Mouse (Mus musculus): ENCODE results near the gene Nup107.

The Nup107 gene

DNA sequence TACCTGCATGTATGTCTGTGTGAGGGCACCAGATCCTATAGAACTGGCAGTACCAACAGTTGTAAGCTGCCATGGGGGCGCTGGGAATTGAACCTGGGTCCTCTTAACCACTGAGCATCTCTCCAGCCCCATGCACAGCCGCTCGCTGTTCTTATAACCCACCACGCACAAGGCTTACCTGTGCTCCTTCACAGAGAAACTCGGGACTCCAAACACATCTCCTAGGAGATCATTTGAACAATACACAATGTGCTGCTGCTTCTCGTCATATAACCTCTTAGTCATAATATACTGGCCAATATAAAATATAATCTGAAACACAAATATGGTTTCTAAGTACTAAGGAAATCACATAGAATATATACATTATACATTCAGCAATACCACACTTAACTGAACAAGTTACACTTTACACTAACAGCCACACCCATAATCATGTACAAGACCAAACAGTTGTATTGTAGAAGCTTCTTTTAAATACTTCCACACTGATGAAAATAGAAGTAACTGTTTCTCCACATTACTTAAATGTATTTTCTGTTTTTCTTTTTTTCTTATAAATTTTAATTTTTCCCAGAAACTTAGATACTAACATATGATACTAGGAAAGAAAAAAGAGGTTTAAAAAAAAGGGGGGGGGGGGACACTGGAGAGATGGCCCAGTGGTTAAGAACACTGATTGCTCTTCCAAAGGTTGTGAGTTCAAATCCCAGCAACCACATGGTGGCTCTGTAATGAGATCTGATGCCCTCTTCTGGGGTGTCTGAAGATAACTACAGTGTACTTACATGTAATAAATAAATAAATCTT lies 90.3 kb downstream of the Nup107 start:
- in situ Hi-C loops (cut with MboI), result no loop called here

DNA sequence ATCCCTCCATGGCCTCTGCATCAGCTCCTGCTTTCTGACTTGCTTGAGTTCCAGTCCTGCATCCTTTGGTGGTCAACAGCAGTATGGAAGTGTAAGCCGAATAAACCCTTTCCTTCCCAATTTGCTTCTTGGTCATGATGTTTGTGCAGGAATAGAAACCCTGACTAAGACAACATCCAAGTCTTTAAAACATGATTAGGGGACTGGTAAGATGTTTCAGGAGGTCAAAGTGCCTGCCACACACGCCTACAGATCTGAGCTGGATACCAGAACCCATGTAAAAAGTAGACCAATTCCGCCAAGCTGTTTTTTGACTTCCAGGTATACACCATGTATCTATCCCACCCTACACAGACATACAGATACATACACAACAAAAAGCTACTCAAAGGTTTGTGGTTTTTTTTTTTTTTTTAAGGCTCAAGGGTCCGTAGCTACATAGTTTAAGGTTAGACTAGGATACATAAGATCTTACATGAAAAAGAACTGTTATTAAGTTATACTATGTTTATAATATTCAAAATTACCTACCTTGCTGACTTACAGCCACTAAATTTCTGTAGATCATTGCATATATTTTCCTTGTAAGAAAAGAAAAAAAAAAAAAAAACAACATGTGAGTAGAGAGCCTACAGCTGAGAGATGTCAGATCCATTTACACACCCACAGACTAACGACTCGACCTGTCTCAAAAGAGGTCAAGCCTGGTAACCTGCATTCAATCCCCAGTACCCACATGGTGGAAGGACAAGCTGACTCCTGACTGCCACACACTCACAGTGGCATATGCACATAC lies 91.3 kb downstream of the Nup107 start:
- in situ Hi-C loops (cut with MboI), result no loop called here
